Mouse (Mus musculus) thymus, adult 18-20 months (tissue): ENCODE data around the gene Cyp3a44.
"Not testable (repeated sequence)": the region's sequence is repeated elsewhere in the genome, so short reads cannot be mapped to it uniquely, and the experiment has no call there.

ENCODE experiments used
- DNase-seq, 2 experiments: peaks; one replicate each; pipeline ENCODE4 v3.0.0; 2022; ENCODE audit warnings: mixed read lengths in 2 of 2

The Cyp3a44 gene

GRCm38 (mm10) chr5:145805796-145806195, at the start of gene Cyp3a44:
TSS of gene Cyp3a44 (minus strand) at chr5:145805874.
- DNase-seq = not testable (repeated sequence)

GRCm38 (mm10) chr5:145800229-145800628, 5.4 kb downstream of the Cyp3a44 start:
- DNase-seq = not testable (repeated sequence)

GRCm38 (mm10) chr5:145793232-145793631, 12.4 kb downstream of the Cyp3a44 start:
- DNase-seq = not testable (repeated sequence)

GRCm38 (mm10) chr5:145737512-145737911, 68.2 kb downstream of the Cyp3a44 start:
- not testable (repeated sequence) for DNase-seq
